Mouse (Mus musculus) testis, adult 2 months (tissue): ENCODE results near the gene Edem2.

ENCODE experiments used
- CTCF ChIP-seq: fragments of 200-500 bp; IDR thresholded peaks from 2 replicates; pipeline ENCODE4 v1.5.1; 2012; ENCODE audit warnings: low read depth, mild to moderate bottlenecking, inconsistent platforms, low read length, moderate library complexity; ENCODE audit not compliant: control insufficient read depth, insufficient read depth, insufficient replicate concordance
- POLR2A ChIP-seq: fragments of 200-500 bp; IDR thresholded peaks from 2 replicates; pipeline ENCODE4 v1.6.1; 2012; ENCODE audit warnings: low read depth, mild to moderate bottlenecking, inconsistent platforms, low read length, moderate library complexity; ENCODE audit not compliant: control insufficient read depth

- TF ChIP-seq CTCF, result no peak
- TF ChIP-seq POLR2A, result no peak
Measured at GRCm38 (mm10) chr2:155742931-155743337, 13.7 kb upstream of the Edem2 start.
